Mouse (Mus musculus) hindbrain, embryonic 14.5 days (tissue): ENCODE results near the gene Oaz1. TPM values are rescaled to one million over a fixed set of nuclear protein-coding genes. Genes with fewer than 3 reads are reported as not detected.
"Not testable (repeated sequence)": the region's sequence is repeated elsewhere in the genome, so short reads cannot be mapped to it uniquely, and the experiment has no call there.

ENCODE experiments used
- ATAC-seq: fragments of 200-750 bp; cut with Nextera tagmentation; 2 replicates; pipeline ENCODE4 v1.8.0; 2017; ENCODE audit warnings: moderate number of reproducible peaks, mild to moderate bottlenecking, moderate TSS enrichment, moderate library complexity; ENCODE audit not compliant: low FRiP score
- DNase-seq: peaks from one replicate; pipeline ENCODE4 v3.0.0-alpha.2; 2015; ENCODE audit warnings: low spot score
- H3K27ac ChIP-seq: fragments of 300-500 bp; sonication (generic); 2 replicates; pipeline ENCODE4 v1.5.1; 2014; ENCODE audit warnings: mild to moderate bottlenecking, moderate library complexity
- H3K27me3 ChIP-seq: fragments of 300-500 bp; sonication (generic); 2 replicates; pipeline ENCODE4 v1.6.1; 2014; ENCODE audit warnings: mild to moderate bottlenecking, low read length, mixed read lengths; ENCODE audit not compliant: control insufficient read depth, insufficient read depth
- H3K36me3 ChIP-seq: fragments of 300-500 bp; sonication (generic); replicated peaks from 2 replicates; pipeline ENCODE4 v1.6.1; 2014; ENCODE audit not compliant: control insufficient read depth, insufficient read depth
- H3K4me1 ChIP-seq: fragments of 300-500 bp; sonication (generic); replicated peaks from 2 replicates; pipeline ENCODE4 v1.6.1; 2014; ENCODE audit warnings: antibody characterized with exemption, low read length, mixed read lengths; ENCODE audit not compliant: control insufficient read depth, insufficient read depth
- H3K4me2 ChIP-seq: fragments of 300-500 bp; sonication (generic); replicated peaks from 2 replicates; pipeline ENCODE4 v1.6.1; 2014; ENCODE audit warnings: mild to moderate bottlenecking, moderate library complexity
- H3K4me3 ChIP-seq: fragments of 300-500 bp; sonication (generic); replicated peaks from 2 replicates; pipeline ENCODE4 v1.5.1; 2014; ENCODE audit warnings: mild to moderate bottlenecking, low read length
- H3K9ac ChIP-seq: fragments of 300-500 bp; sonication (generic); 2 replicates; pipeline ENCODE4 v1.6.1; 2014
- H3K9me3 ChIP-seq: fragments of 300-500 bp; sonication (generic); 2 replicates; pipeline ENCODE4 v1.6.1; 2016; ENCODE audit warnings: low read length; ENCODE audit not compliant: control insufficient read depth
- WGBS: fragments of 180-500 bp; shearing (Covaris S2); extraction: QIAGEN DNeasy Blood & Tissue Kit; methylation state at CpG from one replicate; pipeline ENCODE4 v1.1.7; 2014; 5-methylcytosine and 5-hydroxymethylcytosine counted together
- polyA plus RNA-seq: library from polyadenylated mRNA; unstranded; fragments of >200 nt; fragmentation: Nextera tagmentation; extraction: Ambion mirVana; gene quantifications from 2 replicates; pipeline ENCODE4 v1.2.1, GENCODE M21; 2014

Oaz1 gene
- polyA plus RNA-seq, 1 experiment from 2014 or later: 1,195 TPM

GRCm38 (mm10) chr10:80828587-80828986 lies 2.1 kb downstream of the Oaz1 start:
- H3K4me1 ChIP-seq: peaks cover 12% of the 10 kb centered on the region
- H3K4me3 ChIP-seq, H3K9me3 ChIP-seq, H3K27me3 ChIP-seq, DNase-seq, ATAC-seq, H3K27ac ChIP-seq: not testable (repeated sequence)
- peak overlapping the region; percentile 91 for H3K4me2 ChIP-seq
- peaks cover 27% of the 10 kb centered on the region for H3K36me3 ChIP-seq
- 0 out of 2 replicates have a peak overlapping the region, but pooled peaks have one; percentile 96 for H3K9ac ChIP-seq
- 86% methylated on average over 7 of the region's 9 CpGs for WGBS

GRCm38 (mm10) chr10:80829359-80830278 lies 3.2 kb downstream of the Oaz1 start:
- peaks cover 12% of the 10 kb centered on the region for H3K4me1 ChIP-seq
- no peak overlapping the region for H3K4me3 ChIP-seq
- peaks cover 27% of the 10 kb centered on the region for H3K36me3 ChIP-seq
- no peaks in the 10 kb centered on the region for H3K9me3 ChIP-seq
- 74% methylated on average over 1 of the region's 1 CpGs for WGBS
- ATAC-seq: no peak
- H3K27ac ChIP-seq: no peak overlapping the region
- peaks cover 16% of the 10 kb centered on the region for H3K27me3 ChIP-seq
- H3K9ac ChIP-seq: no peak overlapping the region
- no peak for DNase-seq
- no peak overlapping the region for H3K4me2 ChIP-seq

- no peak overlapping the region for H3K27ac ChIP-seq
- ATAC-seq (no peak), DNase-seq (no peak)
- H3K4me1 ChIP-seq: peaks cover 12% of the 10 kb centered on the region
- no peak overlapping the region for H3K9ac ChIP-seq
- H3K9me3 ChIP-seq: no peaks in the 10 kb centered on the region
- WGBS: 3% methylated on average over 9 of the region's 9 CpGs
- H3K4me3 ChIP-seq: no peak overlapping the region
- no peak overlapping the region for H3K4me2 ChIP-seq
- peaks cover 31% of the 10 kb centered on the region for H3K27me3 ChIP-seq
- peaks cover 33% of the 10 kb centered on the region for H3K36me3 ChIP-seq
Observed at GRCm38 (mm10) chr10:80831136-80831535, 4.7 kb downstream of the Oaz1 start.

GRCm38 (mm10) chr10:80832818-80833217 lies 6.4 kb downstream of the Oaz1 start:
- ATAC-seq: no peak

GRCm38 (mm10) chr10:80835617-80836016 lies 9.2 kb downstream of the Oaz1 start:
- ATAC-seq: no peak

More at GRCm38 (mm10) chr10:80832818-80833217, 6.4 kb downstream of the Oaz1 start:
- DNase-seq: no peak
- H3K4me2 ChIP-seq: no peak overlapping the region
- no peak overlapping the region for H3K9ac ChIP-seq
- no peak overlapping the region for H3K27ac ChIP-seq
- peaks cover 35% of the 10 kb centered on the region for H3K27me3 ChIP-seq
- H3K4me1 ChIP-seq: peaks cover 8% of the 10 kb centered on the region
- no peaks in the 10 kb centered on the region for H3K9me3 ChIP-seq
- peaks cover 33% of the 10 kb centered on the region for H3K36me3 ChIP-seq
- 38% methylated on average over 7 of the region's 7 CpGs for WGBS
- no peak overlapping the region for H3K4me3 ChIP-seq

GRCm38 (mm10) chr10:80836949-80837379 lies 10.5 kb downstream of the Oaz1 start:
- no peak overlapping the region for H3K4me3 ChIP-seq
- WGBS: 46% methylated on average over 7 of the region's 7 CpGs
- no peak for ATAC-seq
- no peak overlapping the region for H3K9ac ChIP-seq
- H3K4me1 ChIP-seq: no peaks in the 10 kb centered on the region
- H3K36me3 ChIP-seq: 0 out of 2 replicates have a peak, but pooled peaks cover 11% of the 10 kb centered on the region
- H3K9me3 ChIP-seq: no peaks in the 10 kb centered on the region
- DNase-seq: no peak
- H3K4me2 ChIP-seq: no peak overlapping the region
- peaks cover 36% of the 10 kb centered on the region for H3K27me3 ChIP-seq
- H3K27ac ChIP-seq: no peak overlapping the region

More at GRCm38 (mm10) chr10:80835617-80836016, 9.2 kb downstream of the Oaz1 start:
- H3K36me3 ChIP-seq: peaks cover 17% of the 10 kb centered on the region; the same call in 1 of the 2 replicates
- 38% methylated on average over 30 of the region's 30 CpGs for WGBS
- DNase-seq: no peak
- no peaks in the 10 kb centered on the region for H3K9me3 ChIP-seq
- peak overlapping the region; percentile 5; the same call in 1 of the 2 replicates for H3K4me3 ChIP-seq
- H3K27me3 ChIP-seq: peaks cover 36% of the 10 kb centered on the region
- peak overlapping the region; percentile 19 for H3K4me2 ChIP-seq
- H3K27ac ChIP-seq: no peak overlapping the region
- no peaks in the 10 kb centered on the region for H3K4me1 ChIP-seq
- peak overlapping the region; percentile 16; the same call in 1 of the 2 replicates for H3K9ac ChIP-seq

GRCm38 (mm10) chr10:80837827-80838226 lies 11.4 kb downstream of the Oaz1 start:
- no peak for ATAC-seq
- whole genome bisulfite sequencing: 23% methylated on average over 2 of the region's 2 CpGs
- Histone ChIP-seq H3K27ac (no peak overlapping the region), H3K4me3 (no peak overlapping the region), H3K36me3 (0 out of 2 replicates have a peak, but pooled peaks cover 6% of the 10 kb centered on the region), H3K9me3 (no peaks in the 10 kb centered on the region), H3K9ac (no peak overlapping the region), H3K4me2 (no peak overlapping the region), H3K4me1 (no peaks in the 10 kb centered on the region), H3K27me3 (peaks cover 43% of the 10 kb centered on the region)
- DNase-seq: no peak

GRCm38 (mm10) chr10:80838346-80838912 lies 12.0 kb downstream of the Oaz1 start:
- no peak overlapping the region for H3K9ac ChIP-seq
- no peaks in the 10 kb centered on the region for H3K9me3 ChIP-seq
- H3K4me3 ChIP-seq: no peak overlapping the region
- H3K4me2 ChIP-seq: no peak overlapping the region
- 0 out of 2 replicates have a peak, but pooled peaks cover 6% of the 10 kb centered on the region for H3K36me3 ChIP-seq
- WGBS: 71% methylated on average over 2 of the region's 2 CpGs
- peaks cover 44% of the 10 kb centered on the region for H3K27me3 ChIP-seq
- no peak overlapping the region for H3K27ac ChIP-seq
- 0 out of 2 replicates have a peak, but pooled peaks cover 2% of the 10 kb centered on the region for H3K4me1 ChIP-seq
- no peak for ATAC-seq
- no peak for DNase-seq

GRCm38 (mm10) chr10:80839848-80840247 lies 13.4 kb downstream of the Oaz1 start:
- peaks cover 43% of the 10 kb centered on the region for H3K27me3 ChIP-seq
- DNase-seq (no peak), ATAC-seq (no peak)
- no peak overlapping the region for H3K4me2 ChIP-seq
- 0 out of 2 replicates have a peak, but pooled peaks cover 6% of the 10 kb centered on the region for H3K36me3 ChIP-seq
- H3K27ac ChIP-seq: no peak overlapping the region
- H3K4me1 ChIP-seq: peaks cover 5% of the 10 kb centered on the region; the same call in 1 of the 2 replicates
- 57% methylated on average over 6 of the region's 6 CpGs for WGBS
- H3K4me3 ChIP-seq: no peak overlapping the region
- no peaks in the 10 kb centered on the region for H3K9me3 ChIP-seq
- no peak overlapping the region for H3K9ac ChIP-seq
